Mouse (Mus musculus) liver, embryonic 14.5 days (tissue): ENCODE data around the gene Ppp1r37.

ENCODE experiments used
- CTCF ChIP-seq: IDR thresholded peaks from 2 replicates; pipeline ENCODE4 v1.5.1; 2016; ENCODE audit warnings: antibody characterized with exemption, low read depth, control low read depth
- EP300 ChIP-seq: IDR thresholded peaks from 2 replicates; pipeline ENCODE4 v1.6.1; 2016; ENCODE audit warnings: antibody characterized with exemption, low read depth

- TF ChIP-seq CTCF (peak; percentile 20; the same call in 1 of the 2 replicates), EP300 (no peak)
Measured at GRCm38 (mm10) chr7:19572926-19573775, 10.3 kb upstream of the Ppp1r37 start.
